Mouse (Mus musculus): ENCODE measurements at regions not wholly inside any gene's neighbourhood (a gene's known extent, or its start where the extent isn't known, plus 50 kb on each side); places are given as distances from the start of the nearest gene placed in this dataset.

GRCm38 (mm10) chr15:40079872-40080271, 54.3 kb upstream of the 9330182O14Rik start:
- Histone ChIP-seq H3K27ac (ENCODE audit: low read length) (no peak overlapping the region), H3K4me1 (ENCODE audit: control insufficient read depth, insufficient read depth, low read length) (no peaks in the 10 kb centered on the region), H3K4me3 (ENCODE audit: low read length) (no peak overlapping the region), H3K27me3 (replicated peaks; ENCODE audit: control insufficient read depth, insufficient read depth, low read length) (no peaks in the 10 kb centered on the region), H3K36me3 (ENCODE audit: control insufficient read depth, insufficient read depth, low read length) (no peaks in the 10 kb centered on the region), H3K9ac (ENCODE audit: low read depth, low read length) (no peak overlapping the region), H3K9me3 (ENCODE audit: control insufficient read depth, low read length) (no peaks in the 10 kb centered on the region), H3K4me2 (ENCODE audit: low read depth, low read length) (no peak overlapping the region)
- no peak for ATAC-seq
- 77% methylated on average over 6 of the region's 6 CpGs for WGBS

All from intestine, embryonic 16.5 days (tissue).